21 mouse cellular contexts compared by ENCODE assay signal in the genomic region with DNA sequence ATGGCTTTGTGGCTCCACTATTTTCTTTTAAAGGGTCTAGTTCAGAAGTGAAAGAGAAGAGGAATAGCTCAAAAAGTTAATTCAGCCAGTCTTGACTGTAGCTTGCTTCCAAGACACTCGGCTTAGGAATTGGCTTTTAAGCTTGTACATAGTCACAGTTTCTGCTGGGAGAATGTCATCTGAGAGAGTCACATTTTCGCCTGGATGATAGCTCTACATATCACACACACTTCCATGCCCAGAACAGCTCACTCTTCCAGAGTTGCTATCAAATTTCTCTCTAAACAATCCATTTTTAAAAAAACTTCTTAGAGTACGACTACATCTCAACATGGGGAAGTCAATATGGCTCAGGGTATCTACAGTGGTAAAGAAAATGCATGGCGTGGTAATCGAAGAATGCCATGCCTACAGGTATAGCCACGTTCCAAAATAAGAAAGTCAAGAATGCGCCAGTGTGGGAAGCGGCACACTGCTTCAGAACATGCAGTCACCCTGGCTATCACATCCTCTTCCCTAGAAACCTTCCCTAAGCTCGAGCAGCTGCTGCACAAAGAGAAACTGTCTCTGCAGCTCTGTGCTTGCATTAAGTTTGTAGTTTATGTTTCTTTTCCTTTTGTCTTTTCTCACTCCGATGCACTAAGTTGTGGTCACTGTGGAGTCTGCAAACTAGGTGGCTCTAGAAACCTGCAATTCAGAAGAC.
DNase-seq lines count a peak whose midpoint lies in the region; ATAC-seq lines count a peak whose summit lies in the region.
"Had no signal": no experiment of that assay in that cellular context is flagged by ENCODE, and none has a peak within 500 bp of the region (broad histone marks: within the 10 kb centered on the region; RNA-seq: fewer than 3 reads in every experiment).

No protein-coding gene starts in this region.

- 57% methylated on average over 10 of the region's 10 CpGs for WGBS in heart, embryonic 16.5 days
- 80% methylated on average over 10 of the region's 10 CpGs for WGBS in heart, embryonic 10.5 days
- WGBS in hindbrain, embryonic 10.5 days: 85% methylated on average over 10 of the region's 10 CpGs

- peaks cover 13% of the 10 kb centered on the region for H3K4me1 ChIP-seq in heart, embryonic 16.5 days (ENCODE audit: control insufficient read depth, insufficient read depth, low read length)
- H3K4me1 ChIP-seq in heart, embryonic 10.5 days: 0 out of 2 replicates have a peak, but pooled peaks cover 5% of the 10 kb centered on the region
- H3K4me1 ChIP-seq in hindbrain, embryonic 10.5 days (replicated peaks): no peaks in the 10 kb centered on the region
- H3K4me1 ChIP-seq: liver, embryonic 12.5 days had no signal

- H3K9me3 ChIP-seq in heart, embryonic 16.5 days (replicated peaks; ENCODE audit: control insufficient read depth, low read length): no peaks in the 10 kb centered on the region
- H3K9me3 ChIP-seq in heart, embryonic 10.5 days: no peaks in the 10 kb centered on the region
- H3K9me3 ChIP-seq in hindbrain, embryonic 10.5 days: no peaks in the 10 kb centered on the region
- H3K9me3 ChIP-seq: embryonic facial prominence, embryonic 13.5 days; liver, embryonic 12.5 days; lung, embryonic 15.5 days had no signal

- no peaks in the 10 kb centered on the region for H3K27me3 ChIP-seq in heart, embryonic 16.5 days (ENCODE audit: control insufficient read depth, insufficient read depth, low read length)
- no peaks in the 10 kb centered on the region for H3K27me3 ChIP-seq in heart, embryonic 10.5 days (ENCODE audit: insufficient read depth, poor library complexity, severe bottlenecking)
- H3K27me3 ChIP-seq in hindbrain, embryonic 10.5 days (ENCODE audit: insufficient read depth, poor library complexity, severe bottlenecking): no peaks in the 10 kb centered on the region
- H3K27me3 ChIP-seq: embryonic facial prominence, embryonic 13.5 days; liver, embryonic 12.5 days; lung, embryonic 15.5 days had no signal

- H3K27ac ChIP-seq in heart, embryonic 16.5 days (ENCODE audit: low read length): peak overlapping the region; percentile 71
- H3K27ac ChIP-seq in heart, embryonic 10.5 days: no peak overlapping the region
- no peak overlapping the region for H3K27ac ChIP-seq in hindbrain, embryonic 10.5 days
- H3K27ac ChIP-seq: hindbrain, postnatal 0 days; liver, embryonic 12.5 days; lung, embryonic 15.5 days had no signal

- H3K9ac ChIP-seq in heart, embryonic 16.5 days (ENCODE audit: low read length): 0 out of 2 replicates have a peak overlapping the region, but pooled peaks have one; percentile 20
- H3K9ac ChIP-seq: embryonic facial prominence, embryonic 13.5 days; liver, embryonic 12.5 days; lung, embryonic 15.5 days had no signal

- DNase-seq in frontal cortex, postnatal 10 days (ENCODE audit: low spot score in 2 of 2): no peak
- DNase-seq in heart, embryonic 10.5 days (ENCODE audit: low spot score): no peak
- DNase-seq in right cerebral cortex, adult 18-20 months: peak; percentile 35
- DNase-seq in right cerebral cortex, adult 2 months (ENCODE audit: low spot score in 2 of 2): no peak
- DNase-seq in hindbrain, embryonic 10.5 days (ENCODE audit: low spot score): no peak
- DNase-seq: adrenal gland, postnatal 14 days; B cell, adult 2 months; gastrocnemius, postnatal 36 days; heart, postnatal 4 days; kidney, adult 11 months; kidney, postnatal 14 days; layer of hippocampus, adult 9-11 months; midbrain, embryonic 14.5 days; retina, postnatal 1 day; thymus, postnatal 4 days had no signal

- H3K4me3 ChIP-seq in heart, embryonic 16.5 days (ENCODE audit: low read length): peak overlapping the region; percentile 15; the same call in 1 of the 2 replicates
- no peak overlapping the region for H3K4me3 ChIP-seq in heart, embryonic 10.5 days
- no peak overlapping the region for H3K4me3 ChIP-seq in hindbrain, embryonic 10.5 days
- H3K4me3 ChIP-seq: embryonic facial prominence, embryonic 13.5 days; liver, embryonic 12.5 days; lung, embryonic 15.5 days had no signal

- H3K36me3 ChIP-seq in heart, embryonic 16.5 days (ENCODE audit: control insufficient read depth, insufficient read depth): no peaks in the 10 kb centered on the region
- no peaks in the 10 kb centered on the region for H3K36me3 ChIP-seq in heart, embryonic 10.5 days
- no peaks in the 10 kb centered on the region for H3K36me3 ChIP-seq in hindbrain, embryonic 10.5 days
- H3K36me3 ChIP-seq: embryonic facial prominence, embryonic 13.5 days; liver, embryonic 12.5 days; lung, embryonic 15.5 days had no signal

- peak overlapping the region; percentile 46 for H3K4me2 ChIP-seq in heart, embryonic 16.5 days (ENCODE audit: low read depth, low read length)
- H3K4me2 ChIP-seq: embryonic facial prominence, embryonic 13.5 days; liver, embryonic 12.5 days; lung, embryonic 15.5 days had no signal

- peak; percentile 93 for ATAC-seq in frontal cortex, adult (ENCODE audit: low TSS enrichment)
- 0 out of 2 replicates have a peak, but pooled peaks have one; percentile 45 for ATAC-seq in heart, embryonic 16.5 days (replicated peaks; ENCODE audit: extremely low read depth, insufficient read depth, low FRiP score)
- ATAC-seq: hindbrain, postnatal 0 days; liver, embryonic 12.5 days had no signal
